Mouse (Mus musculus) cerebellum, postnatal 10 days (tissue): ENCODE results near the gene Prkn.

Experiments
- DNase-seq, 2 experiments: peaks; one replicate each; pipeline ENCODE4 v3.0.0; 2021; ENCODE audit warnings: mixed read lengths in 2 of 2

The Prkn gene

GRCm38 (mm10) chr17:10840148-10840707 lies at the start of gene Prkn, which contains the start of gene Pacrg:
Prkn (plus strand) TSS chr17:10840384.
Pacrg (minus strand) TSS chr17:10840311.
- peak; percentile 98 to 99 for DNase-seq

- peak; percentile 25 to 65 for DNase-seq
Measured at GRCm38 (mm10) chr17:10791661-10792060, 48.5 kb upstream of the Prkn start.

GRCm38 (mm10) chr17:10806692-10807091 lies 33.5 kb upstream of the Prkn start:
- peak; percentile 82 to 85 for DNase-seq

DNA sequence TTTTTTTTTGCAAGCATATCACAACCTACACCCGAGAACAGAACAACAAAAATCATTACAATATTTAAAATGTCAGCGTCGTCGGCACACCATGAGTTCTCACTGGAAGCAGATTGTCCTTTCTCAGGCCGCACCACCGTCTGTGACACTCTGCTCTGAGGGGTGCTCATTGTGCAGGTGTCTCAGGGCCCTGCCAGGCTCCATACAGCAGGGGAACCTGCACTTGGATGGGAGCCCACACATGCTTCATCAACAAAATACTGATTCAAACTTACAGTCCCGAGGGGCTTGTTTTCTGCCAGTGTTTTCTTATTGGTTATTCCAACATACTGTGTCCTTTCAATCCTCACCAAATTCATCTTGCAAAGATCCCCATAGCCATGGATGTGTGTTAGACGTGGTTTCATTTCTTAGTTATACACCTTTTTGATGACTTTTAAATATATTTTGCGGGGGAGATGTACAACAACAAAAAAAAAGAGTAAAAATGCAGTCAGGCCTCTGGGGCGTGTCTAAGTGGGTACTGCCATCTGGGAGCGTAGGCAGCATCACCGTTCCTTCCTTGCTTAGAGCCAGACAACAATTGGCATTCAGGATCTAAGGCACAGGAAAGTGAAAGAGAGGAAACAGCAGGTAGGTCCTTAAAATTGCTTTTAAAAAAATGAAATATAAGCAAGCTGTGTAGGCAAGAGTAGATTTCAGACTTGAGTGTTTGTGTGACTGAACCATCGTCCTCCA lies 32.8 kb upstream of the Prkn start:
- peak; percentile 76 to 88 for DNase-seq

GRCm38 (mm10) chr17:10808571-10808970 lies 31.6 kb upstream of the Prkn start:
- peak; percentile 55 to 58 for DNase-seq

DNA sequence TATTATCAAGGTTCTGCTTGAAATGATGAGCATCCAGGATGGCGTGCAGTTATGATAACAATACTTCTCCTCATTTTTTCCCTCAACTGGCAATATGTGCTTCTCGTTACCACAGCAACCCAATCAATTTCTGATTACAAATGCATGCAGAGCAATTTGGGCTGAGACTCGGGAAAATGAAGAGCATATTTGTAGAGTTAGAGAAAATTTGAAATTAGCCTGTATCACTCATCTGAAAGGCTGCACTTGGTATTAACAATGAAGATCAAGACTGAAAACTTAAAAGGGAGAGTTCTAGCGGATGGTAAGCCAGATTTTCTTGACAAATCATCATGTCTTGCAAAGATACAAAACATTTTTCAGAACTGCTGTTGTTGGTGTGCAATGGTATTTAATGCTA lies 21.2 kb upstream of the Prkn start:
- DNase-seq, result no peak

- peak; percentile 76 to 80 for DNase-seq
Measured at GRCm38 (mm10) chr17:10840731-10841201, 582 bp downstream of the Prkn start.

- DNase-seq, result peak; percentile 69 to 74
Measured at GRCm38 (mm10) chr17:10854207-10854606, 14.0 kb downstream of the Prkn start.

- no peak for DNase-seq
Measured at GRCm38 (mm10) chr17:10874208-10875187, 34.3 kb downstream of the Prkn start.

- DNase-seq, result no peak
Measured at GRCm38 (mm10) chr17:10878986-10879385, 38.8 kb downstream of the Prkn start.

DNA sequence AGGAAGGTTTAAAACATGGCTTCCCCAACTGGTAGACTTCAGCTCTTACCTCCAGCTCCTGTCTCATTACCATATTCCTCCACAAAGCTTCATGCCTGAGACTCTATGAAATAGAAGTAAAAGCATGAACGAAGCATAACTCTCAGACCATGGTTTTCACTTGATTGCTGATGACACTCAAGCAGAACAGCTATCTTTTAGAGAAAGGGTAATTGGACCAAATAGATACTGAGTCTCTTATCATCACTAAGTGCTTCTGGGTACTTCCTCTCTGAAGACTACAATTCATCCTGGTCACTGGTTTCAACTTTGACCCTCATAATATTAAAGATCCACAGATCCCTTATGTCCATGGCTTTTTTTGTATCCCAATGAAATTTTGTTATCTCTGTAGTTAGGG lies 42.1 kb downstream of the Prkn start:
- DNase-seq, result no peak

DNA sequence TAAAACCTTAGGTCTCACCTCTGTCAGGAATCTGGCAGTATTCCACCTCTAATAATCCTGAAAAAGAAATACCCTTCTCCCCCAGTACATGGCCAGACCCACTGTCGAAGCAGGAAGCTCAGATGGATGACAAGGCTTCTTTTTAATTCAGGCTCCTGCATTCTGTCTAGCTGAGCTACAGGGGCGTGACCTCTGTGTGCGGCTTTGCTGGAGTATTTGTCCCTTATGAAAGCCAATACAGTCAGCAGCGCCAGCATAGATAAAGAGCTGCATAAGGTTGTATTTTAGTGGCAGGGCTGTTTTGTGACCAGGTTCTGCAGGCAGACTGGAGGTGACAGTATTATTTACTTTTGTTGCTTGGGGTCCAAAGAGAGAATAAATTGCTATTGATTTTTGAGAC lies 47.7 kb downstream of the Prkn start:
- DNase-seq, result no peak

GRCm38 (mm10) chr17:10901686-10902228 lies 61.6 kb downstream of the Prkn start:
- DNase-seq, result no peak

DNA sequence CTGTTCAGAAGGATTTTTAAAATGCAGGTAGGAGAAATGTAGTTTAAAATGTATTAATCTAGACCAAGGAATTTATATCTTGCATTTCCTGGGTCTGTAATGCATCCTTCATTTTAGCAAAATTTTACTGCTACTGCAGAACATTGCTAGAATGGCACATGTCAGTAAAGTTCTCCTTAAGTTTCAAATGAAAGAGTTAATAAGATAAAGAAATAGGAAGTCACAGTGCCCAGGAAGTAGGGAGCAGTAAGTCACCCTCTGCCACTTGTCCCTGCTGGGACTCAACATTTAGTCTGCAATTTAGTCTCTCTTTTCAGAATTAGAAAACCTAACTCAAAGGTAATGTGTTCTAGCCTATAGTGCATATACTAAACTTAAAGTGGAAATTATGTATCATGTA lies 96.5 kb downstream of the Prkn start:
- DNase-seq, result no peak

GRCm38 (mm10) chr17:10937844-10938243 lies 97.7 kb downstream of the Prkn start:
- peak in 1 of 2 experiments; percentile 16 for DNase-seq

DNA sequence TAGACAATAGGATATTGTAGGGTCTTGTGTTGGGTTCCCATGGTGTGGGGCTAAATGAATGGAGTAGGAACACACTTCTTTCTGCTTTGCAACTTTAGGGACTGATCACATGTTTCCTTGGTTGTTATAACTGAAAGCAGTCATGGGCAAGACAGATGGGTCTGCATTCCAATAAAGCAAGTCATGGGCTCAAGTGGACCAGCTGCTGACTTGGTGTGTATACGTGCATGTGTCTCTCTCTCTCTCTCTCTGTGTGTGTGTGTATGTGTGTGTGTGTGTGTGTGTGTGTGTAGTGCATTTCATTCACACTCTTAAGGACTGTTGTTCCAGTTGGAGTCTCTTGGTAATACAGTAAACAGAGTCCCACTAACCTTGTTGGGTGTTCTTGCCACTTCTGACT lies 98.6 kb downstream of the Prkn start:
- DNase-seq, result no peak

DNA sequence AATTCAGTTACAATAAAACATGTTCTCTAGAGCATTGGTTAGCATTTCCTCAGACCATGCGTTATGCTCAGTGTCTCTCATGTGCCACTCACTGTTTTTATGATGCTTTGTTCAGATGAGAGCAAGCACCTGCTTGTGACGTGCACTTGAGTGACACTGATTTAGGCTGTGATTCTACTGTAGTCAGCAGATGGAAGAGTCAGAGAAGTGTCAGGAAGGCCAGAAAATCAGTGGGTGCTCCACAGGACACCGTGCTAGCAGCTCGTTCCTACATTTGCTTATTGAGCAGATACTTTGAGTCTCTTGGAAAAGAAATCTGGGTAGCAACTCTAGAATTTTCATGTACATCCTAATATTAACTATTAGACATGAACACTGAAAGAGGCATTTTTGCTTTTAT lies 106.4 kb downstream of the Prkn start:
- DNase-seq, result peak; percentile 76 to 82

GRCm38 (mm10) chr17:10947614-10948013 lies 107.4 kb downstream of the Prkn start:
- DNase-seq, result no peak

DNA sequence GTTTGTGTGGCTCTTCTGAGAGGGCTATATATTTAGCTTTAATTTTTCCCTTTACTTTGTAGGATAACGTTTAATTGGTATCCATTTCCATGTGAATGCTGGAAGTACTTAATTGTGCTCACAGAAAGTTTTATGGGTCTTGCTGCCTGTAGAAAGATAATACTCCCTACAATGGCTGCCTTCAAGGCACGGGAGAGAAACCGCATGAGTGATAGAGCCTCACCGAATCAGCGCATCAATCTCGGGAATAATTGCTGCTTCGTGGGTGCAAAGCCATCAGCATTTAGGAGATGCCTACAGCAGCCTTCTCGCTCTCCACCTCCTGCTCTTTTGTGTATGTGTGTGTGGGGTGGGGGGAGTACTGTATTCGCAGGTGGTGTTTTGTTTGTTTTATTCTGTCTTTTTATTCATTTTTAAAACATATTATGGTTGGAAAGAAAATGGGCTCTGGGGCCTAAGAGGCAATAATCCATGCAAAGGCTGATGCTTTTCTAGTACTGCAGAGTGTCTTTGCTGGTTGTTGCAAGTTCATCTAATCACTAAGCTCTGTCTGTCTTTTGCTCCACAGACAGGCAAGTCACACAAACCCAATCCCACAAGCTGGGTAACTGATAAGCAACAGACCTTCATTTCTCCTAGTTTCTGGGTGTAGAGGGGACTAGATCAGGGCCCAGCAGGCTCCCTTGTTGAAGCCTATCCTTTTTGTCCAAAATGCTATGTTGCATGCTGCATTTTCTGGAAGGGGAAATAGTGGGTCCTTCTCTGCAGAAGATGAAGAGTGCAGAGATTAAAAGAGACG lies 119.1 kb downstream of the Prkn start:
- DNase-seq, result no peak

- DNase-seq, result peak; percentile 87 to 90
Measured at GRCm38 (mm10) chr17:10962151-10962550, 122.0 kb downstream of the Prkn start.

DNA sequence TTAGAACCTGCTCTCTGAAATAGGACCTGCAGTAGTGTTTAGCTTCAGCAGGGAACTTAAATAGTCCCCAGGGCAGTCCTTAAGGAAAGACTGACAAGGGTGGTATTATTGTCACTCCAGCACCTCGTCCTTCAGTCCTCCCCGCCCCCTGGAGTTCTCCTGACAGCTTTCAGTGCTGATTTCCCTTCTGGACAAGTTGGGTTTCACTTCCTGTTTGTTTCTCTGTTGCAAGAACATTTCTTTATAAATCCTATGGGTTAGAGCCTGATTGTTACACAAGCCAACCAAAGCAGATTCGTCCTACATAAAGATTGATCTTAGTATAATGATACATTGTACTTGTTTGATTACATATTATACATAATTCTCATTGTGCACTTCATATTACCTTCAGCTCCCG lies 142.0 kb downstream of the Prkn start:
- DNase-seq, result no peak

- peak; percentile 82 to 84 for DNase-seq
Measured at GRCm38 (mm10) chr17:10987040-10987439, 146.9 kb downstream of the Prkn start.
